Mouse (Mus musculus) T-helper 1 cell (primary cell): ENCODE results near the gene Pbx3.

Experiments
- in situ Hi-C: fragments of 300-600 bp; cut with MboI, MseI; formaldehyde crosslinking; loops from one replicate; pipeline ENCODE4 v1.15.1; 2025; ENCODE audit warnings: high pct_unique_total_duplicates

Gene Pbx3

DNA sequence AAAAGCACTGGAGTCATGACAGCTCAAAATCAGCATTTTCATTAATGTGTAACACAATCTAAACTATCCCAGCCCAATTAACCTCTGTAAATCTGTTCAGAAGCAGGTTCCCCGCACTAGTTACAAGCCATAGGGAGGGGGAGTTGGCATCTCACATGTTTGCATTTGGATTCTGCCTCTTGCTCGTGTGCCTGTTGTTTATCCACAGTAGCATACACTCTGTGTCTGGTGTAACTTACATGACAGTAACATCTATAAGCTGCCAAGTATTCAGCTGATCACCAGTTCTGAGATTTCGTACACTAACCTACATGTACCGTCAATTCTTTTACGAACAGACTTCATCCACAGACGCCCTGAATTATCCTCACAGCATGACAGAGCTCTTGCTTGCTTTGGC is 147.5 kb downstream of the Pbx3 start:
- in situ Hi-C loops, result no loop called here

DNA sequence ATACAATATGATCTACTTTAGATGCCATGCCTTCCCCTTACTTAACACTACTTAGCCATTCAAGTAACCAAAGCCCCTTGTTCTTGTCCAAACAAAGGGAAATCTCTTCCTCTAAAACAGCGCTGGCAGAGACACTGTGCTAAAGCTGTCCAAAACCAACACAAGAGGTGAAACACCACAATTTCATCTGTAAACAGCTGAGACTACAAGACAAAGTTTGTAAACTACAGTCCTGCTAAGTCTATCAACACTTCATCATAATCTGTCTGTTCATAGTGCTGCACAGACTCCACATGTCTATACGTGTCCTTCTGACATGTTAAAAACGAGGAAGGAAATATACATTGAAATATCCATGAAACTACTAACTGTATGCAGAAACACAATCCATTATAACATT is 151.5 kb downstream of the Pbx3 start:
- in situ Hi-C loops, result no loop called here

DNA sequence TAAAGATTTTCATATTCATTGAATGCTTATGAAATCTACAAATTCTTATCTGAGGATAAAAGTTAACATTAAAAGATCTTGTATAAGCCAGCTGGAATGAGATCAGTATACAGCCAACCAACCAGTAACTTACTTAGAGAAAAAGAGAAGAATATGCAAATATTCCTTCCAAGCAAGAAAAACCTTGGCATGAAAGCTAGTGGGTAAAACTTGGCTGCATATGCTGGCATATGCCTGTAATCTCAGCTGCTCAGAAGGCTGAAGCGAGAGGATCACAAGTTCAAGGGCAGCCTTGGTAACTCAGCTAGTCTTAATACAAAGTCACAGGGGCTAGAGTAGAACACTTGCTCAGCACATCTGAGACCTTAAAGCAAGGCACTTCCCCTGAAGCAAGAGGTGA is 153.8 kb downstream of the Pbx3 start:
- in situ Hi-C loops, result no loop called here

DNA sequence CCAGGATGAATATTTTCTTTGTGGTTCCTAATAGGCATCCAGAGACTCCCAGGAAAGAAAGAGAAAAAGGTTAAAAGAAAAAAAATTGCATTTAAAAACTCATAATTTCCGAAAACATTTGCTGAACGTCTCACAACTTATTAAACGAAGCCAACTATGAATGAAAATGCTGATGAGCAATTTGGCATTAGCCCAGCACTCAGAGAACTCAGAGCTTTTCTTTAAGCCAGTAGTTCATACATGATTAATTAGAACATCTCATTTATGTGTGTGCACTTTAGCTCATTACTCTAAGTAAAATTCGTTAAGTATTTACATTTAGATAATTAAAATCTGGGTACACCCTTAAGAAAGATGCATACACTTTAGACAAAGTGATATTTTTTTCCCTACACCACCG is 155.3 kb downstream of the Pbx3 start:
- in situ Hi-C loops, result no loop called here

DNA sequence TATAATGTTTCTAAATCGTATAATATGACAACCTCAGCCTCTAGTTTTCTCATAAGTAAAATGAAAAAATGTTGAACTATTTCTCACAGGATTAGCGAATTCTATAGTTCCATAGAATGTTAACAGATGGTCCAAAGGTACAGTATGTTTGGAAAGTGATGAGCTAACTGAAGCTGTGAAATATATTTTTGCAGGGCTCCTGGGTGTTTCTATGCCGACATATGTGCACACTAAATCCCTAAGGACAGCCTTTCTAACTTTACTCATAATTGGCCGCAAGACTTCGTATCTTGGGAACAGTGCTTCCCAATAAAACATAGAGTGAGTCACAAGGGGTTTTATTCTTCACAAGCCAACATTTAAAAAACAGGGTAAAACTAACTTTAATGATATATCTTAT is 157.4 kb downstream of the Pbx3 start:
- in situ Hi-C loops, result no loop called here

DNA sequence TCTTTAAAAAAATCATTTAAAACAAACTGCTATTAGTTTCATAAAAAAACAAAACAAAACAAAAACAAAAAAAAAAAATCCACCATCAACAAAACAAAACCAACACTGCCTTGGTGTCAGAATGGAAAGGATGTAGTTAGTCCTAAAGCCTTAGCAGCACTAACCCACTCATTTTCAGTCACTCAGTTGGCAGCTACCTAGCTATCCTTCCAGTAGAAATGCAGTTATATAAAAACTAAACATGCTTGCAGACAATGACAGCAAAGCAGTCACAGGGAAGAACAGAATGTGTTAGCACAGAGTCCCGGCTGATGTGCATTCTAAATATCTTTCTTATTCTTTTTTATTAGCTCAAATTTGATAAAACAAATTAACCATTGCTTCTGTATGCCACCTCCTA is 160.5 kb downstream of the Pbx3 start:
- in situ Hi-C loops, result no loop called here

DNA sequence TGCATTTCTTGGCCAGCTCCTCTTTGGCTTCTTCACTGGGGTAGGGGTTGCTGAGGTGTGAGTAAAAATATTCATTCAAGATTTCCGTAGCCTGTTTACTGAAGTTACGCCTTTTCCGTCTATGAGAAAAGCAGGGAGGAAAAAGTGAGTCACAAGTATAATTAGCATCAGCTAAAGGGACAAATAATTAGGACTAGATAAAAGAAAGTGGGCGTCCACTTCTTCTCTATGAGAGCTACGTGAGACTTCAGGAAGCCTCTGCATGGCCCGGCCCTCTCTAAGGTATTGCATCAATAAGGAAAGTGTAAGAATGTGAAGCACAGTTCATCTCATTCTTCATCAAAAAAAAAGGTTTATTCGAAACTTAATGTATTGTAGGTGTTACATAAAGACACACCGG is 168.1 kb downstream of the Pbx3 start:
- in situ Hi-C loops, result no loop called here

DNA sequence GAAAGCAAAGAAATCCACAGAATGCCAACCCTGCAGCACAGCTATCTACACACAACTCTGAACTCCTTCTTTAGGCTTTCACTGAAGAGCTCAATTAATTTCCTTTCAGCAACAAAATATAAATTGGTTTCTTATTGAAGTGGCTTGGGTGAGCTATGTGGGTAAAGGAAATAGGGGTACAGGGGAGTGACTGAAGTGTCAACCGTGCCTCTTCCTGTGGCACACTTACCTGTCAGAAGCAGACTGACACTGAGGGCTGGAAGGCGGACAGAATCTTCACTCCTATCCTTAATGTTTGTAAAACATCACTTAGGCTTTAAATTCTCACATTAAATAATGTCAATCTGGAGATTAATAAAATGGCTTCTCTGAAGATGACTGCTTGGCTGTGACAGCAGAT is 168.6 kb downstream of the Pbx3 start:
- in situ Hi-C loops, result no loop called here

DNA sequence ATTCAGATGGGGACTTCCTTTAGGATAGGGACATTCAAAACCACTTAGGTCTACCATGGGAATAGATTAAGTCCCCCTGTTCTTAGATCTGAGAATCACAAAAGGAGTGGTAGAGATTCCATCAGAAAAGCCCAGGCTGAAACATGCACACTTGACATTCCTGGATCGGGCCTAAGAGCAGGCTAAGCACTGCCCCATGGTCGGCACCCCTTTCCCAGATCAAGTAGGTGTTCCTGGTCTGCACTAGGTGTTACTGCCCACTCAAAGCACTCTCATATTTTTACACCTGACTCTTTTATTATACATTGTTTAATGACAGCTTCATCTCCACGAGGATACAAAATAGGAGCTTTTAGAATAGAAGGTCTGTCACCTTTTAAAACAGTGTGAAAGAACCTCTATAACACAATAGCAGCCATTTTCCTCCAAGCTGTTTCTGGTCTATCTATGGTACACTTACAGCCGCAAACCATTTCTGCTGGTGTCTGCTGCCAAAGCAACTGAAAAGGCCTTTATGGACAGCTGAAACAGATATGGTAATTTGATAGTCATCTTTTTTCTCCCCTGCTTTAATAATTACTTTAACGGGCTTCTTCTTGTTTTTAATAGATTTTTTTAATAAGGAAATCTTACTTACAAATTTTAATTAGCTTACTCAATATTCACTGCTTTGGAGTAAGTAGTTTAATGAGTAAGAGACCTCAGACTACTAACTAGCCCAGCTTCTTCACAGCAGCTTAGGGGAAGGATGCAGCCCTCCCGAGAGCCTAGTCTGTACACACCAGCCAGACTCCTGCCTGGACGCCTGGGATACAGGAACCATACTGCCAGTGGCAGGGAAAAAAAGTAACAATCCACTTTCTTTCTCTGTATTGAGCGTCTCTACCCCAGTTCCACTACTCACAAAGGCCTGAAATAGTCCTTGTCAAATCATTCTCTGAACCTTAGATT is 178.8 kb downstream of the Pbx3 start:
- in situ Hi-C loops, result no loop called here

DNA sequence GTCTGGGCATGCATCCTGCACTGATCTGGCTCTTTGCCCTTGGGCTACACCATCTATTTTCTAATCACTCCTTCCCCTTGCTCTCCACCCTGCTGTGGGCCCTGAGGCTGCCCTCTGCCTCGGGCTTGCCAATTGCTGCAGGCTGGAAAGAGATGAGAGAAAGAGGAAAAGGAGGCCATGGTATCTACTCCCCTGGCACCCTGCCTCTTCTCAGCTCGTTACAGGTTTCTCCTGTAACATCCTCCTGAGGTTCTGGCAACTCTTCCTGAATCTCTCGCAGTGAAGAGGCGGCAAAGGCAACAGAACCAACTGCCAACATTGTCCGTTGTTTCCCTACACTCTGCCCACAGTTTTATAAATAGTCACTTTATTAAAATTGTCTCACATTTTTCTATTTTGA is 179.7 kb downstream of the Pbx3 start:
- in situ Hi-C loops, result no loop called here

DNA sequence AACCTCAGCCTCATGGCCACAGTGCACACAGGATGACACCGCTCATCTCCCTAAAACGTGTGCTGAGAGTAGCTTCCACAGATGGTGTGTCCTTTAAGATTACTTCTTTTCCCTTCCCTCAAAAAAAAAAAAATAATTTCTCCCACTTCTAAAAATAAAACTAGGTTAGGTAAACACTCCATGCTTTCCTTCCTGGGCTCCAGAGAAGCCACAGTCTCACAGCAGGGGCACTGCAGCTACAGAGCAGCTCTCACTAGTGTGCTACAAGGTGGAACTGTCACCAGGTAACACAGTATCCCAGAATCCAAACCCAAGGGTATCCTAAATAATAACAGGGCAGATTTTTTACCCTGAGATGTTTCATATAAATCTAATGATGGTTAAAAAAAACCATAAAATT is 185.6 kb downstream of the Pbx3 start:
- in situ Hi-C loops, result no loop called here

DNA sequence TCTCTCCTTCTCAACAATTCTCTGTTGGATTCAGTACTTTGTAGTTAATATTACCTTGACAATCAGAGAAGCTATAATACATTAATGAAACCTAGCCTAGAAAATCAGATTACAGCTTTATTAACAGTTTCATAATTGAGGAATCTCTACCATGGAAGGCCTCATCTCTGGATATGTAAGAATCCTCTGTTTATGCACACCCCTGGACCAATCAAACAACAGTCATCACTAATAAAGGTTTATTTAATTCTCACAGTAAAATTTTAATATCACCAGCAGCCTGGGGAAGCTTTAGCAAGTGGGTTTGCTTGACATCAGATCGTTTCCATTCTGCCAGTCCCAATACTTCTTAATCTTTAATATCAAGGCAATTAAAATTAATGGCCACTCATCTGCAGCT is 191.3 kb downstream of the Pbx3 start:
- in situ Hi-C loops, result no loop called here

DNA sequence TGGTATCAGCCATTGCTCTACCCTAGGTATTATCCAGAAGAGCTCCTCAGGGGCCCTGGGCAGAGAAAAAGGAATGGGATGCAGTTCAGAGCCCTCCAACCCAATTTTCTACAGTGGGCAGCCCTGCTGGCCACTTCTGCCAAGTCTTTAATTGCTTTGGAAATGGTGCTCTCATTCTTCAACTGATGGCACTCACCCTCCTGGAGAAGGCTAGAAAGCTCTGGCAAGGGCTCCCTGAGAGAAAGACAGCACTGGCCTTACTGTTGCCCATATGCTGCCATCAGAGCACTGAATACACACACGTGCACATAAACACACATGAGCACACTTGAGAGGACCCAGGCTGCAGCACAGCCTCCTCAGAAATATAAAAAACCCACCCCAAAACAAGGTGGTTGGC is 193.6 kb downstream of the Pbx3 start:
- in situ Hi-C loops, result no loop called here

DNA sequence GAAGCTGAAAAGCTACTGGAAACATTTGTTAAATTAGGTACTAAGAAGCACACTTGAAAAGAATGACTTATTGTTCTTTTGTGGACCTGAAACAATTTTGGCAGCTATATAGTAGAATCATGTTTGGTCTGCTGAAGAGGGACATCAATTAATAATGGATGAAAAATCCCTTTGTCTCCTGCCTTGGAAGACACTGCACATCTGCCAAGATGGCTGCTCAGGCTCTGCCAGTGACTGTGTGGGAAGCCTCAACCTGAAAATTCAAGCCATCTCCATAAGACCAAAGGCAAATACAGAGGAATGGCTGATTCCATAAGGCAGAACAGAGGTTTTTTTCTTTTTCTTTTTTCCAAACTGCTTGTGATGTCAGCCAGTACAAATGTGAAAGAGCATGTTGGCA is 194.3 kb downstream of the Pbx3 start:
- in situ Hi-C loops, result no loop called here

DNA sequence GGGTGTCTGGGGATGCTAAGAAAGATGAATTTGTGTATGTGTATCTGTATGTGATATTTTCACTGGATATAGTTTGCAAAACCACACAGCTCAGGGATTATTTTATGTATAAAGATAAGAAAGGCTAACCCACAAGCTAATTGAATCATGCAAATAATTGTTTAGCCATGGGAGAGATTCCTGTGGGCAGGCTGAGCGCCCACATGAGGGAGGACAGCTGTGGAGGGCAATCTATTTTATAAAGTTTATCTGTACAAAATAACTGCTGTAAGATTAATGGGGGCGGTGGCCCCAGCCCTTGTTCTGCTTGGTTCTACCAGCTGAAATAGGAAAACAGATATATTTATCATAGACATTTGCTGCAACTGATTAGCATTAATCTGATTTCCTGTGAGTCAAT is 202.5 kb downstream of the Pbx3 start:
- in situ Hi-C loops, result no loop called here

DNA sequence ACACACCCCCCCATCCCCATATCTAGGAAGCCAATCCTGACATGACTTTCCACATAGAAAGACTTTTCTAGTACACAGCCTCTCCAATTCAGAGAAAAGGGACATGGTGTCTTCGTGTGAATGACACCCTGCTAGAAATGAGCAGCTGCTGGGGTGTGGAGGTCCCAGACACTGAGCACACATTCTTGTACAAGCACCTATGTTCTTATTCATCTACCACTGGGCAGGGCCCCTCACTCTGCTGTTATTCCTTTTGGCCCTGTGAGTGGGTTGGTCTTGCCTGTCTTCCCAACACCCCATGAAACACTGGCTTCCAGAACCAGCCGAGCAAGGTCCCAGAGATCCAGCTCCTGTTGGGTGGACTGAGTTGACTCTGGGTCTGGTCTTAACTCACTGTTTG is 203.3 kb downstream of the Pbx3 start:
- in situ Hi-C loops, result no loop called here

DNA sequence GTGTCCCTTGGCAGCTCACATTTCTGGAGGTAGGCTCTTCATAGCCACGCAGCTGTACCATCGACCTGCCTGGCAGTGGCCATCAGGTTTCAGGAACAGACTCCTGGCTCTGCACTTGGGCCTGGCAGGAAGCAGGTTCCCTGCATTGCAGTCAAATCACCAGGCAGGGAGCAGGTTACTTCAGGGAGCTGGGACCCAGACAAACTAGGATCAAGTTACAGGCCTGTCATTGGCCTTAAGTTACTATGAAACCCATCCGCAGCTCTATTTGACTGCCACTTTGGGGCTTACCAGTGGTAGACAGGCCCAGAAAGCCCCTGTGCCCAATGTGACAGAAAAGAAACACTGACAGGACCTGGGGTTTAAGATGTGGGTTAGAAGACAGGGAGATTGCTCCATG is 204.8 kb downstream of the Pbx3 start:
- in situ Hi-C loops, result no loop called here

DNA sequence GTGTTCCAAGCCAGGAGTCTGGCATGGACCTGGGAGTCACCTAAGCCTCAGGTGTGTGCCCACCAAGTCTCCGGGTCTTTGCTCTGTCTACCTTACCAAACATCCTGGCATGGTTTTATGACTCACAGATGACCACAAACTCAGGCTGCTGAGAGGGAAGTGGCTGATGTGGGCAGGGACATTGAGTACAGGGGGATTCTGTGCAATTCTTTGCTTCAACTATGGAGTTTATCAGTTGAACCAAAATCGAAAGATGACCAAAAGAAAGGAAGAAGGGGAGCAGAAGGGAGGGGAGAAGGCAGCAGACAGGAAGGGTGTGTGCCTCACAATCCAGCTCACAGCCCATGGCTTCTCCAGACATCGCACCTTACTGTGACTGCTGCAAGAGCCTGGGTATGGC is 210.5 kb downstream of the Pbx3 start:
- in situ Hi-C loops, result no loop called here

DNA sequence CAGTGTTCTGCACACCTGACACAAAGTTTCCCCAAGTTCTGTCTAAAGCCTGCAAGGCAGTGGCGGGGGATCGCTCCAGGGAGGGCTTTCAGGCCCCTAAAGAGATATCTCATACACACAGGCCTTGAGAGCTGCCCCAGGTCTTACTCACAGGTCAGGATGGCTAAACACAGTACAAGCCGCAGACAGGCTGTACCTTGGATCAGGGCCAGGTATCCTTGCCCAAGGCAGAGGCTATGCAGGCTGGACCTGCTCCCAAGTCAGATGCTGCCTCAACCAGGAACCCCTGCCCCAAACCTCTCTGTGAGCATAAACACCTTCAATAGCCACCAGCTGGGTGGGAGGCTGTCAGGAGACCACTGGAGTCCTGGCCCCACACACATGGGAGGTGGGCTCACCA is 215.2 kb downstream of the Pbx3 start:
- in situ Hi-C loops, result no loop called here

DNA sequence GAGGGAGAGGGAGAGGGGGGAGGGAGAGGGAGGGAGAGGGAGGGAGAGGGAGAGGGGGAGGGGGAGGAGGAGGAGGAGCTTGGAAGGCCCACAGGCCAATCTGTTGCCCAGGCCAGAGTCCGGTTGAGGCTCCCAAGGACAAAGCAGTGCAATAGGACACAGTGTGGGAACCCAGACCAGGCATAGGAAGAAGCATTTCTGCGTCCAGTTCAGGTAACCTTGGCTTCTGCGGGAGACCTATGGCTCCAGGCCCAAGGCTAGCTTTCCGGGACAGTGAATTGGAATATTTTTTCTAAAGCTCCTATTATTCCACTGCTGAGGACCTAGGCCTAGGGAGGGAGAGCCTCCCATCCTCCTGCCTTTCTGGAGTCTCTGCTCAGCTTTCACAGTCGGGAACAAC is 218.1 kb downstream of the Pbx3 start:
- in situ Hi-C loops, result no loop called here

DNA sequence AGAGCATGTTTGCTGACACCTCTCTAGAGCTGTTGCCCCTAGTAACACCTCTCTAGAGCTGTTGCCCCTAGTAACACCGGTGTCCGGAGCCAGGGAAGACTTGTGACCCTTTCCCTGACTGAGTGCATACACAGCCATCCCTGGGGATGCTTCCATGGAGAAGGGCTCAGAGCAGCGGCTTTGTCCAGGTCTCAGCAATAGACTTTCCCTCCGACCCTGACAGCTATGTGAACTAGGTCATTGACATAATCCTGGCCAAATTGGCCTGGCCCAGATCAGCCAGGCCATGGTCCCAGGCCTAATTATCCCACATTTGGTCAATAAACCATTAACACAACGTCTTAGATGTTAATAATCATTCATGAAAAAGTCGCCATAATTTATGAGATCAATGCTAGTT is 219.6 kb downstream of the Pbx3 start:
- in situ Hi-C loops, result no loop called here

DNA sequence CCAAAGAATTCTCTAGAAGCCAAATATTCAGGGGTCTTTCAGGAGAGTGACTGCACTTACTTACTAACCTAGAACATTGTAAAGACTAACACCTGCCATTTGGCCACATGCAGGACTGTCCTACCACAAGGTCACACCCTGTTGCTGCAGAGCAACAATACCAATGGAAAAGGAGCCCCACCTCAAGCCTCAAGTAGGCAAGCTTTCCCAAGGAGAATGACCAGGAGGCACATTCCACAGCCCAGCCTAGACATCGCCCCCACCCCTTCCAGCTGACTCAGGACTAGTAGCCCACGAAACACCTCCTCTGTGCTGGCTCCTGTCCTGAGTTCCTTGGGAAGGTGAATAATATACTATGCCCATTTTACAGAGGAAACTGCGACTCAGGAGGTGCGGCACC is 222.4 kb downstream of the Pbx3 start:
- in situ Hi-C loops, result no loop called here

DNA sequence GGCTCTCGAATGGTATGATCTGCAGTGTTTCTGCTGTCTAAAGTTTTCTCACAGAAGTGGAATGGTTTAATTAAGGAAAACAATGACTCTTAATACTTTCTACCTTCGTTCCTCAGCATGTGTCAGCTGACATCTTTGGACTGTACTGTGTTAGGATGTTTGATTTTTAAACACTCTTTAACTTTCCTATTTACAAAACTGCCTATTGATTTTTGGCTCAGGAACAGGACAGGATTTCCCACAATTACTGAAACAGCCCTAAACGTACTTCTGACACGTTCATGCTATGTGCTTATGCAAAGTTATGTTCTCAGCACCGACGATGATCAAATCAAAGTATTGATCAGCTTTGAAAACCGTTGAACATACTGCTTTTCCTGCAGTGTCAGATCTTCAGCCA is 224.7 kb downstream of the Pbx3 start:
- in situ Hi-C loops, result no loop called here

DNA sequence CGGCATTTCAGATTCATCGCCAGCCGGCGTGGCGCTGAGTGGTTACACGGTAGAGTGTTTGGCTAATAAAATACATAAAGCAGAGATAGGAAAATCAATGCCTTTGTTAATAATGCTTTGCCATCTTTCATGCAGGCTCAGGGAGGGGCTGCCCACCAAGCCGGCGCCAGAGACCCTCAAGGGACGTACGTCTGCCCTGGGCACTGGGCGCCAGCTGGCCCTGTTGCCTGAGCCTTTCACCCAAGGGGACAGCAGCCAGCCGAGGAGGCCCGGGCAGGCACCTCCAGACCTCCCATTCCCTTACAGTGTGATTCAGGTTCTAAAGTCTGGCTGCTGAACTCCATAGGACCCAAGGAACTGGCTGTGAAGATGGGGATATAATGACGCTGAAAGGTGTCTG is 225.5 kb downstream of the Pbx3 start:
- in situ Hi-C loops, result no loop called here
